Mouse (Mus musculus): ENCODE data around the gene Spef1.

- TF ChIP-seq CTCF (IDR thresholded peaks at IDR 0.05; ENCODE audit: low read depth) (no peak), EP300 (optimal IDR thresholded peaks at IDR 0.05) (no peak)
Observed at GRCm38 (mm10) chr2:131206778-131207177, 19.7 kb upstream of the Spef1 start, which contains the start of gene Ap5s1.

Measured in stomach, postnatal 0 days (tissue).